Mouse (Mus musculus) megakaryocyte, embryonic 14.5 days (primary cell): ENCODE results near the gene Crtc3.

Source experiments
- FLI1 ChIP-seq: IDR thresholded peaks from 2 replicates; pipeline ENCODE4 v1.6.1; 2012; ENCODE audit warnings: low read length, inconsistent platforms, mixed read lengths
- GATA1 ChIP-seq: IDR thresholded peaks from 3 replicates; pipeline ENCODE4 v1.6.1; 2012; ENCODE audit warnings: mixed read lengths, low read length, inconsistent platforms, borderline replicate concordance

DNA sequence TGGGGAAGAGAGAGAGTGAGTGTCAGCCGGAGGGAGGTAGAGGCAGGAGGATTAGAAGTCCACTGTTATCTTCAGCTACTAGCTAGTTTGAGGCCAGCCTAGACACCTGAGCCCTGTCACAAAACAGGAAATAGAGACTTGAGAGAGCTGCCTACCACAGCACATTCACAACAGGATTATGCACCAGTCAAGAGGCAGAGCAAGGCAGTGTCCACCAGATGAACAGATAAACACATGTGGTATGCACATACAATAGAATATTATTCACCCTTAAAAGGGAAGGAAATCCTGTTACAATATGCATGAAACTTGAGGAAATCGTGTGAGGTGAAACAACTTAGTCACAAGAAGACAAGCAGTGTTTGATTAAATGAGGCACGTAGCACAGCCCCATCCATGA, 16.4 kb downstream of the Crtc3 start:
- TF ChIP-seq GATA1 (no peak), FLI1 (no peak)
